Mouse (Mus musculus) mouse embryonic stem cell (cell line): ENCODE results near the gene Ndufb3.
"Not testable (repeated sequence)": the region's sequence is repeated elsewhere in the genome, so short reads cannot be mapped to it uniquely, and the experiment has no call there.

Experiments used
- in situ Hi-C, 2 experiments: fragments of 300-500 bp; cut with MboI; formaldehyde crosslinking; loops; 1 replicate in 1 of 2; 3 replicates in 1 of 2; pipeline ENCODE4 v1.14.3; 2019 to 2020; ENCODE audit warnings: low sequenced_read_pairs in 2 of 2, low pct_unique_long_range_greater_than_20kb in 1 of 2, mixed read lengths in 1 of 2; ENCODE audit not compliant: unreplicated experiment in 1 of 2

Gene Ndufb3

GRCm38 (mm10) chr1:58586171-58586997 lies at the start of gene Ndufb3, which contains the start of gene Fam126b:
Ndufb3 (plus strand) TSS chr1:58586384.
Fam126b (minus strand) TSS chr1:58586323.
- in situ Hi-C loops: no loop called here

- in situ Hi-C loops: no loop called here
These were observed 44.8 kb upstream of the Ndufb3 start for GRCm38 (mm10) chr1:58541386-58541785.

- in situ Hi-C loops: not testable (repeated sequence)
These were observed 25.8 kb upstream of the Ndufb3 start for GRCm38 (mm10) chr1:58560370-58560769.

- in situ Hi-C loops: no loop called here
These were observed 23.7 kb upstream of the Ndufb3 start for GRCm38 (mm10) chr1:58562455-58562854.

GRCm38 (mm10) chr1:58564981-58565380 lies 21.2 kb upstream of the Ndufb3 start:
- in situ Hi-C loops: no loop called here

GRCm38 (mm10) chr1:58566621-58567020 lies 19.6 kb upstream of the Ndufb3 start:
- in situ Hi-C loops: no loop called here

- in situ Hi-C loops: no loop called here
These were observed 17.6 kb upstream of the Ndufb3 start for GRCm38 (mm10) chr1:58568456-58569130.

- in situ Hi-C loops: no loop called here
These were observed 15.7 kb upstream of the Ndufb3 start for GRCm38 (mm10) chr1:58570437-58570836.

- in situ Hi-C loops: no loop called here
These were observed 7.0 kb upstream of the Ndufb3 start for GRCm38 (mm10) chr1:58579179-58579578.

GRCm38 (mm10) chr1:58582611-58583010 lies 3.6 kb upstream of the Ndufb3 start:
- in situ Hi-C loops: no loop called here

- in situ Hi-C loops: no loop called here
These were observed 1.9 kb upstream of the Ndufb3 start for GRCm38 (mm10) chr1:58584271-58584670.

GRCm38 (mm10) chr1:58585373-58586170 lies 612 bp upstream of the Ndufb3 start:
- in situ Hi-C loops: no loop called here

- in situ Hi-C loops: no loop called here
These were observed 1.3 kb downstream of the Ndufb3 start for GRCm38 (mm10) chr1:58587491-58587890.

- in situ Hi-C loops: no loop called here
These were observed 16.5 kb downstream of the Ndufb3 start for GRCm38 (mm10) chr1:58602681-58603080.

- in situ Hi-C loops: no loop called here
These were observed 17.6 kb downstream of the Ndufb3 start for GRCm38 (mm10) chr1:58603738-58604137.

GRCm38 (mm10) chr1:58609591-58609990 lies 23.4 kb downstream of the Ndufb3 start:
- in situ Hi-C loops: not testable (repeated sequence)

- in situ Hi-C loops: loop anchor here in 1 of 2 experiments (10.0 kb wide), 1 partner anchor 65 kb away; no protein-coding TSS in a partner anchor
These were observed 24.0 kb downstream of the Ndufb3 start for GRCm38 (mm10) chr1:58610166-58610565.

- in situ Hi-C loops: loop anchor here in 1 of 2 experiments (10.0 kb wide), 1 partner anchor 64 kb away; no protein-coding TSS in a partner anchor
These were observed 24.4 kb downstream of the Ndufb3 start for GRCm38 (mm10) chr1:58610611-58611010.

GRCm38 (mm10) chr1:58613786-58614185 lies 27.6 kb downstream of the Ndufb3 start:
- in situ Hi-C loops: loop anchor here in 1 of 2 experiments (10.0 kb wide), 1 partner anchor 61 kb away; no protein-coding TSS in a partner anchor
